Mouse (Mus musculus): ENCODE results near the gene Tns1.
"Not testable (repeated sequence)": the region's sequence is repeated elsewhere in the genome, so short reads cannot be mapped to it uniquely, and the experiment has no call there.

Gene Tns1

GRCm38 (mm10) chr1:73913071-73914005, 210.9 kb downstream of the Tns1 start:
- DNase-seq (ENCODE audit: low read depth, low spot score): no peak

- DNase-seq (ENCODE audit: low read depth, low spot score): no peak
These were observed 211.8 kb downstream of the Tns1 start for GRCm38 (mm10) chr1:73912466-73912865.

DNA sequence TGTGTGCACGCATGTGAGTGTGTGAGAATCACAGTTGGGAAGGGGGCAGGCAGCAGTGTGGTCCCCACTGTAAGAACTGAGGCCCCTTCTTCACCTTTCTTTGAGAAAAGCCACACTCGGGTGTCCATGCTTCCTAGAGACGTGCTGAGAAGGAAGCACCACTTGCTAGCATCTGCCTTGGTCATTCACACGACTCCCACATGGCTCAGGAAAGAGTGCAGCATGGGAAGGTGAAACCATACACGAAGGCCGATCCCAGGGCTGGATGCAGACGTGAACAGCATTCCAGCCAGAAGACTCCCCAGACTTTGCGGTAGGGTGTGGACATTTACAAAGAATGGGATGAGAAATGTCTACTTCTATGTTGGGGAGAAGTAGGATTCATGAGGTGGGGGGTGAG, 212.3 kb downstream of the Tns1 start:
- DNase-seq (ENCODE audit: low read depth, low spot score): no peak

- no peak for DNase-seq (ENCODE audit: low read depth, low spot score)
These were observed 213.5 kb downstream of the Tns1 start for GRCm38 (mm10) chr1:73910701-73911100.

- no peak for DNase-seq (ENCODE audit: low read depth, low spot score)
These were observed 214.1 kb downstream of the Tns1 start for GRCm38 (mm10) chr1:73910111-73910510.

DNA sequence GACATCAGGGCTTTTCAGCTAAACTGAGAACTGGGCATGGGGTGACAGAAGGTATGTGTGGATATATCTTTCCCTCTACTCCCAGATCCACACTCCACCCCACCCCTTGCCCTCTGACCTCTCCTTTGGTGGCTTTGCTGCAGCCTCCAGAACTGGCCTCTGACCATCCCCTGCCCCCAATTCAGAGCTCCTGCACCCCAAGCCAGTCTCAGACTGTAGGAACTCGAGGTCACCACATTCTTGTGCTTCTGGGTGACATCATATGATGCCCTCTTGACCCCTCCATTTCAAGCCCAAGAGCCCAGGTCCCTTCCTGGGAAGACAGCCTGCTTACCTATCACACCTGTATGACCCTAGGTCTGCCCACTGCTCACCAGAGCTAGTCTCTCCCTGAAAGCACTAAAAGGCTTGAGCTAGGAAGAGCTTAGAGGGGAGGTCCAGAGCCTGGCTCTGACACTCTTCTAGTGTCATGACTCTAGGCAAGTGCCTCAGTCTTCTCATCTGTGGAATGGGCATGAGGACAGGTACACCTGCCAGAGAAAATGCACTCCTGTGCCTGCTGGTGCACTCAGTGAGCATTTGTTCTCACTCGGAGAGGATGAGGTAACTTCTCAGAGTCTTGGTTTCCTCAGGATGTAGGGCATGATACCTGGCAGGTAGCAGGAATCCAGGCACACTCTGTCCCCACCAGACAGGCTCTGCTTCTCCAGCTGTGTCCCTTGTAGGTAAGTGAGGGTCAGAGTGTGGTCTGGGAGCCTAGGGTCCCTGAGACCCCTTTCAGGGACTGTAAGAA, 214.9 kb downstream of the Tns1 start:
- DNase-seq (ENCODE audit: low read depth, low spot score): no peak

DNA sequence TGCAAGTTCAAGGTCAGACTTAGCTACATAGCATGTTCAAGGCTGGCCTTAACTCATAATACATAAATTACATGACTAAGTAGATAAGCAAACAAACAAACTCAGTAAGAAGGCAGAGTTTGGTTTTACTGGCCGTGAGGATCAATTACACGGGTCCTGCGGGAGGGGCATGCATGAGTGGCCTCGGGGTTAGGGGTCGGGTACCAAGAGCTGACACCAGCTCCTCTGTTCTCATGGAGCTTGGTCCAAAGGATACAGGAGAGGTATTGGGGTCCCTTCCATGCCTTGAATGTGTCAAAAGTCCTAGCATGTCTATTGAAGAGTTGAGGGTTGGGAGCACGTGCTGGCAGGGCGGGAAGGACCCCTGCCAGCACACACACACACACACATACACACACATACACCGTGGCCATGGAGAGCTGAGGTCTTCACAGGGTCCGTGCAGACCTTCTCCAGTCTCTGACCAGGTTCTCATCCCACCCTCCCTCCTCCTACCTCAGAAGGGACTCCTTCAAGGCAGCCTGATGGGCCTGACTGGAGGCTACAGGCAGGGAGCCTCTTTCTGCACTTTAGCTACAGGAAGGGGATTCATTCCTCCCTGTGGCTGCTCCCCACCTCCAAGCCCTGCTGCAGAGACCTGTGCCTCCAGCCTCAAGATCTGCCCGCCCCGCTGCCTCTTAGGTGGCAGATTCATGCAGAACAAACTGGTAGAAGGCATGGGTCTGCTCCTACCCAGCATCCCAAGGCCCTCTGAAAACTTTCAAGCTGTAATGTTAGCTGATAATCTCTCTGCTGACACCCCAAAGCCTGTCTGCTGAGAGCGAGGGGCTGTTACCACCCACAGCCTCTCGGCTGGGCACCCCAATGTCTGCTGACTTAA, 215.9 kb downstream of the Tns1 start:
- no peak for DNase-seq (ENCODE audit: low read depth, low spot score)

DNA sequence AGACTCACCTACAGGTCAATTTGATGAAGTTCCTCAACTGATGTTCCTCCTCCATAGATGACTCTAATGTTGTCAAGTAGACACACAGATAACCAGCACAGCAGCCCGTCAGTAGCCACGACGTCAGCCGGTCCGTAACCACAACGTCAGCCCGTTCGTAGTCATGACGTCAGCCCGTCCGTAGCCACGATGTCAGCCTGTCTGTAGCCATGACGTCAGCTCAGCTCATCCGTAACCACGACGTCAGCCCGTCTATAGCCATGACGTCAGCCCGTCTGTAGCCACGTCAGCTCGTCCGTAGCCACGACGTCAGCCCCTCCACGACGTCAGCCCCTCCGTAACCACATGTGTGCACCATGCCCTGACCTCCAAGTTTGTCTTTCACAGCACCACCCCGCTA, 217.1 kb downstream of the Tns1 start:
- DNase-seq (ENCODE audit: low read depth, low spot score): no peak

- no peak for DNase-seq (ENCODE audit: low read depth, low spot score)
These were observed 217.9 kb downstream of the Tns1 start for GRCm38 (mm10) chr1:73906376-73906775.

DNA sequence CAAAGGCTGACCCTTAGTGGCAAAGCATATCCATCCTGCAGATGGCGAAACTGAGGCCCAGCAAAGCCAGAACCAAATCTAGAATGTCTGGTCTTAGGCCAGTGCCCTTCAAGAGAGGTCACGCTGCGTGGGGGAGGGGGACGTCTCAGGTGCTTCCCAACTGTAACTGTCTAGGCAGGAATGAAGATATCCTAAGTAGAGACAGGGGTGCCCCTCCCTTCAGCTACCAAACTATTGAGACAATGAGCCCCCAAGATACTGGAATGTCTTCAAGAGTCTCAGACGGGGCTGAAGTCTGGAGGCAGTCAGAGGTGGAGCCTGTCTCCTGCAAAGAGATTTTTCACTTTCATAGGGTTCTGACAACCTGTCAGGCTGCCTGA, 218.4 kb downstream of the Tns1 start:
- DNase-seq (ENCODE audit: low read depth, low spot score): no peak

DNA sequence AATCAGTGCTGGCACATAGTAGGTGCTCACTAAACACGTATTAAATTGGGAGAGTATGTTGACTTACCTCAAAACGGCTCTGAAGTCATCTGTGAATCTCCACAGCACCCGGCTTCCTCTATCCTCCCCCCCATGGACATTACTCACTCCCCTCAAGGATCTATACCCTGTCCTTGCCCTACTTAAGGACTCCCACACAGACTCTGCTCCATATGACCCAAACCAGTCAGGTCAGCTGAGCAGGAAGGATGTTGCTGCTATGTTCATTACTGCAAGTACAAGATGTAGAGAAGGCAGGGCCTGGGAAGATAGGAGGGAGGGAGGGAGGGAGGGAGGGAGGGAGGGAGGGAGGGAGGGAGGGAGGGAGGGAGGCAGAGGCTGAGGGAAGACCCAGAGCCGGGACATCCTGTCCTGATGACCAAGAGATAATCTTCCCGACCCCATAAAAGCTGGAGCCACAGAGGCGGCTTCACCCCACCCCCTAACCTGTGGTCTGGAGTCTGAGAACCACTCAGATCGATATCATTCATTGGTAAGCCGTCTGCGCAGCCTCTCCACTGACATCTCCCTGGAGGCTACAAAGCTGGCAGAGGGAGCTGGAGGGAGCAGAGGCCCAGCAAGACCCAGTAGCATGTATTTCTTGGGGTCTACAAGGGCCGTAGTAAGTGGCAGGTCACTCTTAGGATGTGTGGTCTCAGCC, 219.0 kb downstream of the Tns1 start:
- no peak for DNase-seq (ENCODE audit: low read depth, low spot score)

DNA sequence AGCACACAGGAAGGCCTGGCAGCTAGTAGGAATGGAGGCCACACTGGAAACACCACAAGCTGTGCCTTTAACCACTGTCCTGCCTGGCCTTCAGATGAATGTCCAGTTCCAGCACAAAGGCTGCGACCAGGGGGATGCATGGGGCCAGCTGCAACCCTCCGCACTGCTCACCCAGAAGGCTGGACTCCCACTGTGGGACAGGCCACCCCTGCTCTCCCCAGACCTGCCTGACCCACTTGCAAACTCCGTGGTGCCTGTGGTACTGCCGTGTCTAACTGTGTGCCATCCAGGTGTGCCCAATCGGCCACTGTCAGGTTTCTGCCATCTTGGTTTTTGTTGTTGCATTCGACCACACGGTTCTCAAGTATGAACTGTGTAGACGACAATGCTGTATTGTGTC, 219.6 kb downstream of the Tns1 start:
- no peak for DNase-seq (ENCODE audit: low read depth, low spot score)

DNA sequence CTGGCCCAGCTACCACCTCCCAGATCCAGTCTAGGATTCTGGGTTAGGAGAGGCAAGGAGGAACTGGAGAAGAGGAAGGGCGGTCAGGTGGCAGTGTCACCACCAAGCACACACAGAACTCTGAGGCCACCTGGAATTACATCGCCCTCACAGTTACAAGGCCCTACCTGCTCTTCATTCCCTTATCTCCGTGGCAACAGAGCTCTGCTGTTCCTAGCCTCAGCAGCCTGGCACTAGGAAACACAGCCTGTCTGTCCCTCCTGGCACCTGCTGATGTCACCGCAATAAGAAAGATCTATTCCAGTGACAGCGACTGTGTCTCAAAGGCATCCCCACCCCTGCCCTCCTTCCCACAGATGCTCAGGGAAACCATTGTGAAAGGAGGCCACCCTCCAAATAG, 221.2 kb downstream of the Tns1 start:
- peak; percentile 15 for DNase-seq (ENCODE audit: low read depth, low spot score)

GRCm38 (mm10) chr1:73902171-73902991, 221.9 kb downstream of the Tns1 start:
- peak; percentile 58 for DNase-seq (ENCODE audit: low read depth, low spot score)

- peak; percentile 39 for DNase-seq (ENCODE audit: low read depth, low spot score)
These were observed 222.8 kb downstream of the Tns1 start for GRCm38 (mm10) chr1:73901496-73901899.

DNA sequence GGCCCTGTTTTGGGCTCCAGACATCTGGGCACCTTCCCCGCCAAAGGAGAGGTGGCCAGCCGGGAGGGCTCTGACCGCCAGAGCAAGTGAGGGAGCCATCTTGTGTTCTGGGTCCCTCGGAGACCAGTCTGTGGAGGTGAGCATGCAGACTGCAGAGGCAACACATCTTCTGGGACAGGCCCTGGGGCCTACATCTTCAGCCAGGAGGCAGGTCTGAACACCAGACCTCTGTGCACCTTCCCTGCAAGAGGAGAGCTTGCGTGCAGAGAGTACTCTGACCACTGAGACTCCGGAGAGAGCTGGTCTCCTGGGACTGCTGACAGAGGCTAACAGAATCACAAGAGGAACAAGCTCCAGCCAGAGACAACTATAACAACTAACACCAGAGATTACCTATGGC, 228.8 kb downstream of the Tns1 start:
- not testable (repeated sequence) for DNase-seq (ENCODE audit: low read depth, low spot score)

- no peak for DNase-seq (ENCODE audit: low read depth, low spot score)
These were observed 243.5 kb downstream of the Tns1 start for GRCm38 (mm10) chr1:73880731-73881130.

DNA sequence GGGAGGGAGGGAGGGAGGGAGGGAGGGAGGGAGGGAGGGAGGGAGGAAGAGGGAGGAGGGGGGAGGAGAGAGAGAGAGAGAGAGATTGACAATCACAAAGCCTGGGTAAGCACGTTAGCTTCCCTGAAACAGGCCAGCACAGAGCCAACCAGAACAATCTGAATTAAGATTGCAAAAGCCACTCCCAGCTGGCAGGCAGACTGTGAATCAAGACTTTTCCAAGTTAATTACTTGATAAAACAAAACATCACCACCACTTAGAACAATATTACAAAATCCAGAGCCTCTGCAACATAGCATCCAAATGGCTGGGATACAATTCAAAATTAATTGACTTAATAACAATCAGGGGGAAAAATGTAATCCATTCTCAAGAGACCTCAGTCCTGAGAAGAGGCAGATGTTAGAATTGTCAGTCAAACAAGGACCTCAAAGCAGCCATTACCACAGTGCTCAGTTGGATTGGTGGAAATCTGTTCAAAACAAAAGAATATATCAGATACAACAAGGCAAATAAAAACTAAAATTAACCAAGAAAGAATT, 248.5 kb downstream of the Tns1 start:
- DNase-seq (ENCODE audit: low read depth, low spot score): no peak

DNA sequence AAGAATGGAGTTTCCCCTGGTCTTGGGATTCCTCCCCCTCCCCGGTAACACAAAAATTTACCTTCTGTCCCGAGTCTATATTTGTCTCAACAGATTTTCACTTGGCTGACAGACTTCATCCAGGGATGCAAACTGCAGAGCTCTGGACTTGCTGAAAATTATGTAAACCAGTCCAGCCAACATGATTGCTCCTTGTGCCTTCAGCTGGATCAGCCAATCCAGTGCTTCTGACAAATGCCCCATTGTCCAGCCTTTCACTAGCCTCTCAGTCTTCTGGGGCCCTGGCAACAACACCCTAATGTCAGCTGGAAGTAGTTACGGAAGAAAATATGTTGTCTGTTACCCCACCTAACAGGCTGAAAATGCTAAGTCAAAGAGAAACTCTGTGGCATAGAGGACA, 259.9 kb downstream of the Tns1 start:
- peak; percentile 15 for DNase-seq (ENCODE audit: low read depth, low spot score)

- no peak for DNase-seq (ENCODE audit: low read depth, low spot score)
These were observed 261.2 kb downstream of the Tns1 start for GRCm38 (mm10) chr1:73863074-73863431.
